Mouse (Mus musculus): ENCODE data around the gene Nkd2. TPM values are rescaled to one million over a fixed set of nuclear protein-coding genes. Genes with fewer than 3 reads are reported as not detected.
A peak's percentile ranks its signal among the peaks of the same experiment; 100 is the strongest.

Gene Nkd2
- polyA plus RNA-seq, 1 experiment from 2014 or later: 3.2 TPM

- Histone ChIP-seq H3K9me3 (ENCODE audit: low read length) (no peaks in the 10 kb centered on the region), H3K4me3 (ENCODE audit: low read depth, low read length) (no peak overlapping the region), H3K27me3 (replicated peaks; ENCODE audit: insufficient read depth, low read length) (no peaks in the 10 kb centered on the region), H3K27ac (ENCODE audit: low read length) (no peak overlapping the region), H3K36me3 (ENCODE audit: insufficient read depth, low read length) (no peaks in the 10 kb centered on the region), H3K4me2 (replicated peaks; ENCODE audit: low read depth, low read length) (no peak overlapping the region), H3K4me1 (ENCODE audit: insufficient read depth, low read depth, low read length) (no peaks in the 10 kb centered on the region), H3K9ac (replicated peaks; ENCODE audit: low read depth) (no peak overlapping the region)
- 96% methylated on average over 5 of the region's 5 CpGs for WGBS
- ATAC-seq (no peak), DNase-seq (ENCODE audit: low spot score) (no peak)
- no peak for TF ChIP-seq EP300 (IDR thresholded peaks at IDR 0.05)
- no peak for TF ChIP-seq CTCF (IDR thresholded peaks at IDR 0.05)
Measured at GRCm38 (mm10) chr13:73804914-73805313, 42.5 kb downstream of the Nkd2 start.

GRCm38 (mm10) chr13:73803450-73804178 lies 43.8 kb downstream of the Nkd2 start:
- Histone ChIP-seq H3K36me3 (ENCODE audit: insufficient read depth, low read length) (no peaks in the 10 kb centered on the region), H3K27ac (ENCODE audit: low read length) (peak overlapping the region; percentile 64), H3K9ac (replicated peaks; ENCODE audit: low read depth) (no peak overlapping the region), H3K9me3 (ENCODE audit: low read length) (no peaks in the 10 kb centered on the region), H3K4me1 (ENCODE audit: insufficient read depth, low read depth, low read length) (no peaks in the 10 kb centered on the region), H3K27me3 (replicated peaks; ENCODE audit: insufficient read depth, low read length) (no peaks in the 10 kb centered on the region), H3K4me2 (replicated peaks; ENCODE audit: low read depth, low read length) (no peak overlapping the region), H3K4me3 (ENCODE audit: low read depth, low read length) (no peak overlapping the region)
- 48% methylated on average over 8 of the region's 8 CpGs for WGBS
- ATAC-seq: peak; percentile 96
- DNase-seq (ENCODE audit: low spot score): peak; percentile 91
- no peak for TF ChIP-seq CTCF (IDR thresholded peaks at IDR 0.05)
- peak; percentile 79 for TF ChIP-seq EP300 (IDR thresholded peaks at IDR 0.05)

- H3K4me2 ChIP-seq (replicated peaks; ENCODE audit: low read depth, low read length): no peak overlapping the region
- H3K9me3 ChIP-seq (ENCODE audit: low read length): no peaks in the 10 kb centered on the region
- 84% methylated on average over 5 of the region's 5 CpGs for WGBS
- H3K4me1 ChIP-seq (ENCODE audit: insufficient read depth, low read depth, low read length): no peaks in the 10 kb centered on the region
- H3K27ac ChIP-seq (ENCODE audit: low read length): no peak overlapping the region
- no peak overlapping the region for H3K9ac ChIP-seq (replicated peaks; ENCODE audit: low read depth)
- DNase-seq (ENCODE audit: low spot score) (no peak), ATAC-seq (no peak)
- H3K27me3 ChIP-seq (replicated peaks; ENCODE audit: insufficient read depth, low read length): no peaks in the 10 kb centered on the region
- H3K36me3 ChIP-seq (ENCODE audit: insufficient read depth, low read length): 0 out of 2 replicates have a peak, but pooled peaks cover 4% of the 10 kb centered on the region
- TF ChIP-seq CTCF (IDR thresholded peaks at IDR 0.05) (no peak), EP300 (IDR thresholded peaks at IDR 0.05) (no peak)
- H3K4me3 ChIP-seq (ENCODE audit: low read depth, low read length): no peak overlapping the region
Measured at GRCm38 (mm10) chr13:73799110-73799509, 48.3 kb downstream of the Nkd2 start.

- Histone ChIP-seq H3K36me3 (ENCODE audit: insufficient read depth, low read length) (0 out of 2 replicates have a peak, but pooled peaks cover 6% of the 10 kb centered on the region), H3K27me3 (replicated peaks; ENCODE audit: insufficient read depth, low read length) (no peaks in the 10 kb centered on the region), H3K27ac (ENCODE audit: low read length) (no peak overlapping the region), H3K4me2 (replicated peaks; ENCODE audit: low read depth, low read length) (no peak overlapping the region), H3K4me3 (ENCODE audit: low read depth, low read length) (no peak overlapping the region), H3K4me1 (ENCODE audit: insufficient read depth, low read depth, low read length) (no peaks in the 10 kb centered on the region), H3K9ac (replicated peaks; ENCODE audit: low read depth) (no peak overlapping the region), H3K9me3 (ENCODE audit: low read length) (no peaks in the 10 kb centered on the region)
- ATAC-seq (no peak), DNase-seq (ENCODE audit: low spot score) (no peak)
- WGBS: 87% methylated on average over 5 of the region's 5 CpGs
- TF ChIP-seq CTCF (IDR thresholded peaks at IDR 0.05) (no peak), EP300 (IDR thresholded peaks at IDR 0.05) (no peak)
Measured at GRCm38 (mm10) chr13:73793171-73793570, 54.3 kb downstream of the Nkd2 start.

- WGBS: 89% methylated on average over 4 of the region's 4 CpGs
- DNase-seq (ENCODE audit: low spot score) (no peak), ATAC-seq (no peak)
- Histone ChIP-seq H3K4me3 (ENCODE audit: low read depth, low read length) (no peak overlapping the region), H3K4me2 (replicated peaks; ENCODE audit: low read depth, low read length) (no peak overlapping the region), H3K4me1 (ENCODE audit: insufficient read depth, low read depth, low read length) (no peaks in the 10 kb centered on the region), H3K9me3 (ENCODE audit: low read length) (no peaks in the 10 kb centered on the region), H3K36me3 (ENCODE audit: insufficient read depth, low read length) (0 out of 2 replicates have a peak, but pooled peaks cover 14% of the 10 kb centered on the region), H3K9ac (replicated peaks; ENCODE audit: low read depth) (no peak overlapping the region), H3K27ac (ENCODE audit: low read length) (no peak overlapping the region), H3K27me3 (replicated peaks; ENCODE audit: insufficient read depth, low read length) (no peaks in the 10 kb centered on the region)
- TF ChIP-seq EP300 (IDR thresholded peaks at IDR 0.05) (no peak), CTCF (IDR thresholded peaks at IDR 0.05) (no peak)
Measured at GRCm38 (mm10) chr13:73792176-73792575, 55.3 kb downstream of the Nkd2 start.

GRCm38 (mm10) chr13:73782486-73782885 lies 64.9 kb downstream of the Nkd2 start:
- Histone ChIP-seq H3K4me2 (replicated peaks; ENCODE audit: low read depth, low read length) (no peak overlapping the region), H3K27ac (ENCODE audit: low read length) (no peak overlapping the region), H3K9me3 (ENCODE audit: low read length) (no peaks in the 10 kb centered on the region), H3K36me3 (ENCODE audit: insufficient read depth, low read length) (0 out of 2 replicates have a peak, but pooled peaks cover 15% of the 10 kb centered on the region), H3K9ac (replicated peaks; ENCODE audit: low read depth) (no peak overlapping the region), H3K27me3 (replicated peaks; ENCODE audit: insufficient read depth, low read length) (no peaks in the 10 kb centered on the region), H3K4me3 (ENCODE audit: low read depth, low read length) (no peak overlapping the region), H3K4me1 (ENCODE audit: insufficient read depth, low read depth, low read length) (no peaks in the 10 kb centered on the region)
- DNase-seq (ENCODE audit: low spot score) (no peak), ATAC-seq (no peak)
- no peak for TF ChIP-seq EP300 (IDR thresholded peaks at IDR 0.05)
- TF ChIP-seq CTCF (IDR thresholded peaks at IDR 0.05): no peak
- WGBS: 69% methylated on average over 5 of the region's 5 CpGs

All from lung, postnatal 0 days (tissue).